Mouse (Mus musculus) hematopoietic multipotent progenitor cell, adult 10-12 weeks (in vitro differentiated cells): ENCODE data around the gene Apof. TPM values are rescaled to one million over a fixed set of nuclear protein-coding genes. Genes with fewer than 3 reads are reported as not detected.

Source experiments
- polyA plus RNA-seq: library from polyadenylated mRNA; stranded (reverse); fragments of >175 nt; gene quantifications from 2 replicates; pipeline ENCODE4 v1.2.3, GENCODE M21; 2012; ENCODE audit warnings: low replicate concordance

Gene Apof
- polyA plus RNA-seq, result 0.21 TPM in 1 of 2 replicates, not detected in the other

DNA sequence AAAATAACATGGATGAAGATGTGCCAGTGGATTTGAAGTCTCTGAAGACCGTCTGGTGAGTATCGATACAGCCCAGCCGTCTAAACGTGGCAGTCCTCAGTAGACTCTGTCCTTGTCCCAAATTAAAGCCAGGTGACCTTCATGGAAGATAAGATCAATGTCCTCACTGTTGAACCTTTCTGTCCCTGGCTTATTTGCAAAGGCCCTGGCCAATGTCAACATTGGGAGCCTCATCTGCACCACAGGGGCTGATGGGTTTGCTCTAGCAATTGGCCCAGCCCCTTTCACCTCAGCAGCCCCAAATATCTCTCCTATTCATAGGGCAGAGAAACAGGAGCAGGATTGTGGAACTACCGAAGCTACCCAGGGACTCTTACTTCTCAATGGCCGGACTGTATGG lies at the start of gene Apof:
Apof (plus strand) TSS at position 301 of the 400 bp plus-strand sequence.

DNA sequence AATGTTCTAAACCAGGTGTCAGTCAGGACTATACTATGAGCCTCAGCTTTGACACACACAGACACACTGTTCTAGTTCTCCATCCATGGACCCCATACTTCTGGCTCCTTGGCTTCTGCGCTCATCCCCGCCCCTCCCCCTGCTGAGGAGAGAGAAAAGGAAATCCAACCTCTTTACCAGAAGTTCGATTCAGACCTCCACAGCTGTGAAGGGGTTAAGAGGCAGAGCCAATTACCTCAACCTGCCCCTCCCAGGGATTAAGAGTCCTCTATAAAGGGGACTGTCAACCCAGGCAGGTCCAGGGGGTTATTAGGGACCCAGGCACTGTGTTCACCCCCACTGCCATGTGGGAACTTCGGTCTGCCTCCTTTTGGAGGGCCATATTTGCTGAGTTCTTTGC lies 42.9 kb upstream of the Apof start, which contains the start of gene Mip:
Mip (plus strand) TSS at position 301 of the 400 bp plus-strand sequence.

DNA sequence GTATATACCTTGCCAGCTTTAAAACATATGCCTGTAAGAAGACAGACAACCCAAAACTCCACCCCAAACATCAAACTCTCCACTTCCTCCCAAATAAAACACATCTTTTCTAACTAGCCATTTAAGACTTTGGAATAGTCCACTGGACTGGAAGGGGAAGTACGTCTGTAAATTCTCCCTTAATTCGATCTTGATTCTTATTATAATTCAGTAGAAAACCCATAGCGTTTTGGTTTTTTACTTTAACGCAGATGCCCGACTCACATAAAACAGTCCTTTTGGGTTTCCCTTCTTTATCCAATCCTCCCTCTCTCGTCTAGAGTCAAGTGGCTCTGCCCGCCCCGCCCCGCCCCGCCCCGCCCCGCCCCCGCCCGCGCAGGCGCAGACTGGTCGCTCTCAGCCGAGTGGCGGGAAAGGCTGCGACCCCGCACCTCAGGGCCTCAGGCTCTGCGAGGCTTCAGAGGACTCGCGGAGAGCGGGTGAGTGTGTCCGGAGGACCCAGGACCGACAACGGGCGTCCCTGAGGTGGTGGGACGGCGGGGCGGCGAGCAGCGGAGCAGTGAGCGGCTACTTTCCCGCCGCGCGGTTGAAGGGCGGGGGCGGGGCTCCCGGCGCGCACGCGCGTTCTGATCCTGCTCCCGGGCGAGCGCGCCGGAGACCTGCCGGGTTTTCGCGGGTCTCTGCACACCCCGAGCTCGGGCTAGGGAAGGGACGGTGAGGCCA lies 36.6 kb upstream of the Apof start, which contains the start of gene Timeless:
Timeless (plus strand) TSS at position 369 of the 723 bp plus-strand sequence.

DNA sequence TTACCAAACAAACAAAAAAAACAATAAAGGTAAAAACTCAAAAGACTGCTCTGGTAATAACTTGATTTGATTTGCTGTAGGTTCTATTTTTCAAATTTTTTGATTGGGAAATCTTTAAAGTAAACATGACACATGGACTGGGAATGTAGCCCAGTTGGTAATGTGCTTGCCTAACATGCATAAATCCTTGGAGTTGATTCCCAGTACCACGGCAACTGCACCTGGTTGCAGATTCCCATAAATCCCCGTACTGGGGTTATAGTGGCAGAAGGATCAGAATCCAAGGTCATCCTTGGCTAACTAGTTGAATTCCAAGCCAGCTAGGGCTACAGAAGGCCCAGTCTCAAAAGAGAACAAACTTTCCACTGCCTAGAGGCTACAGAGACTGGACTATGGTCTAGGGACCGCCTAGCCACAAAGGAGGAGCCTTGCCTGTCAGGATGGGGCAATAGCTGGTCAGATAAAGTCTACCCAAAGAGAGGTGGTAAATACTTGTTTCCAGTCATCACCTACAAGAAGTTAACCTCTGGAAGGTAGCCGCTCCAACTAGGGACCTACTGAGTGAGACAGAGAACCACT lies 14.7 kb upstream of the Apof start, which contains the start of gene Apon:
Apon (plus strand) TSS at position 420 of the 579 bp plus-strand sequence.

DNA sequence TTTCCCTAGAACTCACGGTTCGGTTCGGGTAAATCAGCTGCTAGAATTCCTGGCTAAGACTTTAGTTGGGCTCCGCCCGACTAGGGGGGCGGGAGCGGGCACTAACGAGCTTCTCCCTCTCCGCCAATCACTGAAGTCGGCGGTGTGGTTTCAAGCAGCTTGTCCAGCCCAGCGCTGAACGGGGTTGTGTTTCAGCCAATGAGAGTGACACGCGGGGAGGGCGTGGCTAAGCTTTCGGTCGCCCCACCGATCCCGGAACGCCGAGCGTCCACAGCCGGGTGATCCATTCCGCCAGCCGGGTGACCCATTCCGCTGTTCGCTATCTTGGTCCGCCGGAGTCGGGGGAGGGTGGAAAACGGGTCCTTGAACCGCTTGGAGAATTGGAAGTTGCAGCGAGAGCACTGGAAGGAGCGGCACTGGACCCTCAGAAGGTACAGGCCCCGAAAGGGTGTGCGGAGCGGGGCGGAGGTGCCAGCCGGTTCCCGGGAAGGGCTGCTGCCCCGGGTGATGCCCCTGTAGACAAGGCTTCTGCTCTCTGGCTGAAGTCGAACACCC lies 1.9 kb downstream of the Apof start, which contains the start of gene Stat2:
Stat2 (plus strand) TSS at position 273 of the 555 bp plus-strand sequence.

DNA sequence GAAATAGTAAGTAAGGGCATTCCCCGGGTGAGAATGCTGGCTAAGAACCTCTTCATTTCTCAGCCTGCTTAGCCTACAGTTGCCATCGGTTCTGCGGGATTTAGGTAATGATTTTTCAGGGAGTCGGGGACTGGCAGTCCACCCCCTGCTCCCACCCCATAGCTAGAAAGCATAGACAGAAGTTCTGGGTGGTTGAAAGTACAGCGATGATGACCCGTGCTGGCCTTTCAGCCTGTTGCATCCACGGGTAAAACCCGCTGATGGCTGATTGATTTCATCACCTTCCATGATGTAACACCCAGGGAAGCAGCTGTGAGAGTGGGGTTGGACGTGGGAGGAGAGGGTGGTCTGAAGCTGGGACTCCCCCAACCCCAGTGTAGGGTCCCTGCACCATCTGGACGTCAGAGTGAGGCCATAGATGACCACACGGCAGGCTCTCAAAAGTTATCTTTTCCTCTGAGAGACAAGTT lies 30.3 kb downstream of the Apof start, which contains the start of gene Il23a:
Il23a (minus strand) TSS at position 51 of the 470 bp plus-strand sequence.

DNA sequence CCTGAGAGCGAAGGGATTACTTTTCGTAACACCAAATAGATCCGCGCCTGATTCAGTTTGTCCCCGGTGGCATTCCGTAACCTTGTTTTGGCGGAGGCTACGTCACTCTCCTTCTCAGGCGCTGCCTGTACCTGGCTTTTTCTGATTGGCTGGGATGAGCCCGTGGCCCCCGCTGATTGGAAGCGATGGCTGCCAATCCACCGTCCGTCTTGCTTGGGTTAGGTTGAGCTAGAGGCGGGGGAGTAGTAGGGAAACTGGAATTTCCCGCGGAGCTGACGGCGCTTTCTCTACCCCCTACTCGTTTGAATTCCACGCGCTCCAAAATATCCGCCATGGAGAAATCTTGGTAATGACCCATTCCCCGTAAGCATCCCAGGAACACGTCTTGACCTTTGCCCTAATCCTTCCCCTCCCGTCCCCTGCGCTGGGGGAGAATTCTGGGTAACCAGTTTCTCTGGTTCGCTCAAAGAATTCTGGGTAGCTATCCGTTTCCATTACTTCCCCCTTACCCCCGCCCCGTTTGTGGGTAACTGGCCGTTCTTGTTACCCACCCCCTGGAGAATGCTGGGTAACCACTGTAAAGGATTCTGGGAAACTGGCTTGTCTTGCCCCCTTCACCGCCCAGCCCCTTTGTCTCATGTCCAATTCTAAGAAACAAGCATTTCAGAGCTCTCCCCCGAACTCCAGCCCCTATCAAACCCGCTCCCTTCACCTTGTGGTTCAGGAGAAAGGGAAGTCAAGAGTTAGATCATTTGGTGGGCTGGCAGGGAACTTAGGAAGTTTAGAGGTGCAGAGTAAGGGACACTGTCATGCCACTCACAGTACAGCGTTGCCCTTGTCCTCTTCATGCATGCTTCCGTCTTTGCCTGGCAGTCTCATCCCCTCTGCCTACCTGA lies 34.9 kb downstream of the Apof start, which contains the start of gene Pan2:
Pan2 (plus strand) TSS at position 210 of the 896 bp plus-strand sequence.

Other genes starting within 250 kb of the Apof start
- gene Naca, start 233.1 kb upstream of the Apof start, polyA plus RNA-seq, result 23.9 and 119 TPM in 2 replicates
- gene Ptges3, start 209.7 kb upstream of the Apof start, polyA plus RNA-seq, result 75.1 and 109 TPM in 2 replicates
- 514 and 876 TPM in 2 replicates for gene Atp5b, start 185.4 kb upstream of the Apof start, polyA plus RNA-seq
- 32.1 and 58.1 TPM in 2 replicates for gene Baz2a, start 177.1 kb upstream of the Apof start, polyA plus RNA-seq
- 12.2 and 13.2 TPM in 2 replicates for gene Rbms2, start 88.4 kb upstream of the Apof start, polyA plus RNA-seq
- gene Gls2, start 74.2 kb upstream of the Apof start, polyA plus RNA-seq, result 0.91 TPM in 1 of 2 replicates, not detected in the other
- gene Spryd4, start 56.9 kb upstream of the Apof start, polyA plus RNA-seq, result 0.61 and 2.6 TPM in 2 replicates
- gene Mip, start 42.8 kb upstream of the Apof start, polyA plus RNA-seq, result 0.17 TPM in 1 of 2 replicates, not detected in the other
- 8.5 and 11.9 TPM in 2 replicates for gene Timeless, start 36.6 kb upstream of the Apof start, polyA plus RNA-seq
- 0.08 TPM in 1 of 2 replicates, not detected in the other for gene Apon, start 14.6 kb upstream of the Apof start, polyA plus RNA-seq
- gene Stat2, start 1.9 kb downstream of the Apof start, polyA plus RNA-seq, result 38.6 and 62.2 TPM in 2 replicates
- gene Il23a, start 30.1 kb downstream of the Apof start, polyA plus RNA-seq, result 0.23 TPM in 1 of 2 replicates, not detected in the other
- gene Pan2, start 34.7 kb downstream of the Apof start, polyA plus RNA-seq, result 4.9 and 7.2 TPM in 2 replicates
- 29.2 and 43.5 TPM in 2 replicates for gene Cnpy2, start 53.8 kb downstream of the Apof start, polyA plus RNA-seq
- gene Cs, start 69.1 kb downstream of the Apof start, polyA plus RNA-seq, result 9.9 and 31.8 TPM in 2 replicates
- gene Coq10a, start 100.3 kb downstream of the Apof start, polyA plus RNA-seq, result 10.2 and 25.7 TPM in 2 replicates
- gene Ankrd52, start 108.4 kb downstream of the Apof start, polyA plus RNA-seq, result 59.6 and 62.0 TPM in 2 replicates
- gene Slc39a5, start 132.6 kb downstream of the Apof start, polyA plus RNA-seq, result not detected in 2 replicates
- 115 and 117 TPM in 2 replicates for gene Nabp2, start 142.8 kb downstream of the Apof start, polyA plus RNA-seq
- 20.2 and 20.7 TPM in 2 replicates for gene Rnf41, start 143.0 kb downstream of the Apof start, polyA plus RNA-seq
- 167 and 293 TPM in 2 replicates for gene Smarcc2, start 190.6 kb downstream of the Apof start, polyA plus RNA-seq
- 68.9 and 549 TPM in 2 replicates for gene Myl6, start 225.5 kb downstream of the Apof start, polyA plus RNA-seq
- 2.2 TPM in 2 replicates for gene Myl6b, start 230.0 kb downstream of the Apof start, polyA plus RNA-seq